Mouse (Mus musculus) heart, postnatal 36 days (tissue): Measurements from ENCODE around the gene Pdrg1. TPM values are rescaled to one million over a fixed set of nuclear protein-coding genes. Genes with fewer than 3 reads are reported as not detected.

ENCODE experiments used
- DNase-seq, 2 experiments: peaks; one replicate each; pipeline ENCODE4 v3.0.0; 2021 to 2022
- intact Hi-C: fragments of 180-260 bp; cut with DNase I; formaldehyde crosslinking; loops from one replicate; pipeline ENCODE4 v1.15.1; 2025
- total RNA-seq, 2 experiments: library from RNA; stranded (reverse); gene quantifications; 2 replicates each; pipeline ENCODE4 v1.2.3; 2021

Gene Pdrg1
- total RNA-seq, 2 experiments from 2014 or later = 120 to 130 TPM

- no peak for DNase-seq
- intact Hi-C loops = no loop called here
Measured at GRCm38 (mm10) chr2:153031126-153032082, 16.2 kb upstream of the Pdrg1 start, which contains the start of gene Xkr7. Gene Xkr7 (plus strand): TSS chr2:153031852.

GRCm38 (mm10) chr2:153030422-153030821 is 15.2 kb upstream of the Pdrg1 start:
- intact Hi-C loops = no loop called here

DNA sequence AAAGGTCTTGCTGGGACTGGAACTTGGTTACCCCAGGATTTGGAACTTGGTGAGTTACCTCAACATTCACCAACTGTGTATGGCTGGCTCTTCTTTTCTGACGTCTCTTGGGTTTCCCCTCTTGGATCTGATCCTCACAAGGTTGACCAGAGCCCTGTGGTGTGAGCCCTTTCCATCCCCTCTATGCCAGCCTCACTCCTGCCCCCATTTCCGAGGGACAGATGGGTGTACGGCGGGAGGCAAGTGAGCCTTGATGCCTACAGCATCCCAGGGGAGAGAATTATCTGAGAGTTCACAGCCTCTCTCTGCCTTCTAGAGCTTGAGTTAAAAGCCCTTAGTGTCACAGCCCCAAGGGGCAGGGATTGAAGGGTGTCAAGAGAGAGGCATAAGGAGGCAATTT is 12.3 kb upstream of the Pdrg1 start:
- no peak for DNase-seq
- intact Hi-C loops = no loop called here

More at GRCm38 (mm10) chr2:153030422-153030821, 15.2 kb upstream of the Pdrg1 start:
- no peak for DNase-seq

- intact Hi-C loops = no loop called here
- DNase-seq = no peak
Measured at GRCm38 (mm10) chr2:153026052-153026451, 10.8 kb upstream of the Pdrg1 start.

- DNase-seq = no peak
- intact Hi-C loops = no loop called here
Measured at GRCm38 (mm10) chr2:153022855-153023254, 7.6 kb upstream of the Pdrg1 start.

GRCm38 (mm10) chr2:153021163-153021562 is 5.9 kb upstream of the Pdrg1 start:
- DNase-seq = no peak
- intact Hi-C loops = no loop called here

DNA sequence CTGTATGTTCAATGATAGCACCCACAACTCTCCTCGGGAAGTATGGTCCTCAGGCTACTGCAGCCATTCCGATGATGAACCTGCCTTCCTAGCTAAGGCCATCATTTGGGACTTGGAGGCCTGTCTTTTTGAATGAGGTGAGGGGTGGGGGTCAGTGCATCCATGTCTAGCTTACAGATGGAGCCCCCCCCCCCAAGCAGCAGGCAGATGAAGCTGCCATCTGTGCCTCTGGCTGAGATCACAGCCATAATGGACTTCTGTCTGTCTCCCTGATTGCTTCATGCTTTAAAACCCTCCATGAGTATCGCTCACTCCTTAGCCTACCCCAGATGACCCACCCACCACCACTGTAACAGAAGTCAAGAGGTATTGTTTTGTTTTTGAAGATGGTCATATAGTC is 4.1 kb upstream of the Pdrg1 start:
- no peak for DNase-seq
- intact Hi-C loops = loop anchor here (5.0 to 10.0 kb wide), 2 partner anchors 175 to 322 kb away; partner anchors contain the start of gene Tpx2

DNA sequence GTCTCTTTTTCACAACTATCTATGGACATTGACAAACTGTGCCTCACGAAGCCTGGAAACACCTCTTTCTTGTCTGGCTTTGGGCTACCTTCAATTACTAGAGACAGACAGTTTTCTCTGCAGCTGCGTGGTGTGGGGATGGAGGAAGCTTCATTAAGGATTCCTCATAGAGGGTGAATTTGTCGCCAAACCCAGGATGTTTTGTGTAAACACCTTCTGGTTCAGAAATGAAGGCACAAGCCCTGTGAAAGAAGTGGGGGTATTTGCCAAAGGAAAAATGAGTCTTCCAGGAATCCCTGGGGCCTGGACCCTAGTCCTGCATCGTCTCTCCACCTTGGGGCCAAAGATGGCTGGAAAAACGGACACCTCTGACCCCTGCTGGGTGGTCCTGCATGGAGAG is 1.6 kb upstream of the Pdrg1 start:
- no peak for DNase-seq
- intact Hi-C loops = loop anchor here (5.0 to 10.0 kb wide), 2 partner anchors 172 to 319 kb away; partner anchors contain the start of gene Tpx2

DNA sequence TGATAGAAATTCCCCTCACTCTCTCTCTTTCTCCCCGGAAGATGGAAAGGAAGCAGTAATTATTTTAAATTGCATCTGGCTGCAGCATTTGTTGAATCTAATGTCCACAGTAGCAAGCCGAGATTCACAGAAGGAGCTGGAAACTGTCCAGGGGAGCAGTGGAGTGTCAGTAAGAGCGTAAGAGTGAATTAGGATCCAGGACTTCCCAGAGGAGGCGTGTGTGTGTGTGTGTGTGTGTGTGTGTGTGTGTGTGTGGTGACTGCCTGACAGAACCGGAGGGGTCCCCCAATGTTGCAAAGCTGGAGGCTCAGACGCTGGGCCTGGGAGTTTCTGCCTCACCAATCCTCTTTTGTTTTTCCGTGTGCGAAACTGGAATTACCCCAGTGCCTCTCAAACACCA is 577 bp upstream of the Pdrg1 start:
- DNase-seq = no peak
- intact Hi-C loops = loop anchor here (1.0 to 10.0 kb wide), 3 partner anchors 102 to 319 kb away; partner anchors contain the start of gene Tpx2

- DNase-seq = no peak
- intact Hi-C loops = loop anchor here (10.0 kb wide), 1 partner anchor 169 kb away; the partner anchor contains the start of gene Tpx2
Measured at GRCm38 (mm10) chr2:153013724-153014515, 1.3 kb downstream of the Pdrg1 start.

- intact Hi-C loops = no loop called here
- DNase-seq = no peak
Measured at GRCm38 (mm10) chr2:153009192-153009973, 5.8 kb downstream of the Pdrg1 start.

DNA sequence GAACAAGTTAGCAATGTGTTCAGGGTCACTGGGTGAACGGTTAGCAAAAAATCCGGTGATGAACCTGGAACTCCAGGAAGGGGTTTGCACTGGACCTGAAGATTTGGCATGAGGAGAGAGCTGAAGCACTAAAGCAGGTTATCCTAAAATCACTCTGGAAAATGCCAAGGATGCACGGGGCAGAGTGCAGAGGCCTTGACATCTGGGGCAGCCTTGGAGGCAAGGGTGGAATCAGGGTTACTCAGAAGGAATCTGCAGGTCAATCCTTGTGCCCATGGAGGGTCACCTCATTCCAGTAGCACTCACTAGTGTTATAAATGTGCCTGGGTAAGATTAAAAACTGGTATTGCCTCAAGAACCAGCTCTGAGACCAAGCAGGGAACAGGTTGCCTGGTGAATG is 9.2 kb downstream of the Pdrg1 start:
- intact Hi-C loops = no loop called here
- DNase-seq = no peak

DNA sequence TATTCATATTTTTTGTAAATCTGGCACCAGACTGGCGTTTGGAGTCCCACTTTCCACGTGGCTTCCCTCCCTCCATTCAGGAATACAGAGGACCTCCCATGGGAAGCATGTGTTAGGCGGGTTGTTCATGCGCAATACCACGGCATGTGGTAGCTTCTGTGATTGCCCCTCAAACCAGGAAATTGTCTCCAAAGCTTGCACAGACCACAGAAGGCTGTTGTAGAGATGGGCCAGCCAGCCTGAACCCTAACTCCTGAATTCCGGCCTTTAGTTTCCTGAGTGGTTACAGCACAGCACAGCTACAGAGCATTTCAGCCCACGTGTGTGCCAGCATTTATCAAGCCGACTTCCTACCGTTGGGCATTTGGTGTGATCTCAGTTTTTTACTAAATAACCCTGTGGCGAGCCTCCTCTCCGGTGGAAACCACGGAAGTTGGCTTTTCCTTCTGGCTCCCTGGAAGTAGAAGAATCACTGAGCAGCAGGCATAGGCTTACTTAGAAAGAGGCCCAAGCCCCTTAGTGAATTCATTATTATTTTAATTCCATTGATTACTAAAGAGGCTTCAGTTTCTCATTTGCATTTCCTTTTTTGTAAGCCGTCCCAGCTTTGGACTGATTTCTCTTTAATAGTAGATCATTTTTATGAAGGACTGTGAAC is 11.4 kb downstream of the Pdrg1 start:
- DNase-seq = no peak
- intact Hi-C loops = no loop called here

DNA sequence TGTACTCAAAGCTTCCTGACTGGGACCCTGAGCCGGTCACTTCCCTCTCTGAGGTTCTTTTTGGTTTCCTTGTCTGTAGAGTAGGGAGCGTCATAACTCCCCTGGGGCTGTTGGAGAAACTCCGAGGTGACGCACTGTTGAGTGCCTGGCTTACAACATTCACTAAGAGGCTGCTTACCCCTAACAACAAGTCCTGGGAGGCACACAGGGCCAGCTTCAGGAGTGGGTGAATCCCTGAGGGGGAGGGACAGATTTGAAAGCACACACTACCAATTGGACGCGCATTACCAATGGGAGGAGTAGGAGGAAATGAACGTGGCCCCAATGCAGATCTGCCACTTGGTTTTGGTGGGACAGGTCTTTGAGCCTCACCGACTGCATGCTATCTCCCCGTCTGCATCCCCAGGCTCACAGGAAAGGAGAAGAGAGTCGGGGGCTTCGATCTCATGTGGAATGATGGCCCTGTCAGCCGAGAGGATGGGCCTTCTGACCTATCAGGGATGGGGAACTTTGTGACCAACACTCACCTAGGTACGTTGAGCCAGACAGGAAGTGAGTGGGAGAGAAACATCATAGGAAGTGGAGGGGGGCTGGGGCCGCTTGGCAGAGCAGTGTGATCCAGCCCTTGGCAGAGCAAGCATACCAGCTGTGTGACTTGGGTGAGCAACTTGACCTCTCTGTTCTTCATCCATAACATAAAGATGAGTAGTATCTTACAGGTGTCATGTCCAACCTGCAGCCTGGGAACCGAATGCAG is 12.6 kb downstream of the Pdrg1 start:
- intact Hi-C loops = no loop called here
- DNase-seq = no peak

GRCm38 (mm10) chr2:152997046-152997445 is 18.2 kb downstream of the Pdrg1 start:
- DNase-seq = no peak
- intact Hi-C loops = no loop called here

GRCm38 (mm10) chr2:152991529-152991928 is 23.7 kb downstream of the Pdrg1 start:
- DNase-seq = no peak

DNA sequence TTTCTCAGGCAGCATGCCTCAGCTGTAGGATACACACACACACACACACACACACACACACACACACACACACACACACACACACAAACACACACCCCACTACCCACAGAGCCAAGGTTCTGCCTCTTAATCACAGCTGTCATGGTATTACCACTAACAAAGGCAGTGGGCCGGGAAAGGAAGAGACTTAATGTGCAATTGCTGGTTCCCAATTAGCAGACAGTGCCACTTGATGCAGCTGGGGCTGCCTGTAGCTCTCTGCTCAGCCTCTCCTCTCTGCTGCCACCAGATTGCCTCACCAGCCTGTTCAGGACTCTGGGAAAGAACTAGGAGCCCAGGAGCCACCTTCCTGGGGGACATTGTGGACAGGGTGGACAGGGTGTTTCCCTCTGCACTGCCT is 29.6 kb downstream of the Pdrg1 start:
- intact Hi-C loops = no loop called here

More at GRCm38 (mm10) chr2:152991529-152991928, 23.7 kb downstream of the Pdrg1 start:
- intact Hi-C loops = no loop called here

DNA sequence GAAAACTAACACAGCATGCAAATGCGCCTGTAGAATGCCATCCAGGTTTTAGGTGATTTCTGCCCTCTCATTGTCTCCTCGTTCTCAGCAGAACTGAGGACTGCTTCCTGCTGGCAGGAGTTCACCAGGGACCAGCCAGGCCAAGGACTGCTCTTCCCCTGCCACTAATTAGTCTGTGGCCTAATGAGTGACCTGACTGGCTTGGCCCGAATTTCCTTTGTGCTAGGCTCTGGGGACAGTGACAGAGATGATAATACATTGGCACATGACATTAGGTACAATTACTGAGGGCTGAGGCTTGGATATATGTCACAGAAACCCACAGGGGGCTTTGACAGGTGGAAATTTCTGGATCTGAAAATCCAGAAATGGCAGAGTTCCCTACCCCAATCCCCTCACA is 38.2 kb downstream of the Pdrg1 start:
- intact Hi-C loops = no loop called here
- no peak for DNase-seq

More for the DNA sequence above, 29.6 kb downstream of the Pdrg1 start:
- no peak for DNase-seq

- intact Hi-C loops = no loop called here
- no peak for DNase-seq
Measured at GRCm38 (mm10) chr2:152965555-152965954, 49.7 kb downstream of the Pdrg1 start.
